Mouse (Mus musculus): ENCODE measurements around the gene Csf1. TPM values are rescaled to one million over a fixed set of nuclear protein-coding genes. Genes with fewer than 3 reads are reported as not detected.

Gene Csf1
- total RNA-seq, 2 experiments from 2014 or later, result 13.2 to 34.7 TPM

GRCm38 (mm10) chr3:107707239-107707638 is 53.0 kb downstream of the Csf1 start:
- DNase-seq (ENCODE audit: low spot score in 2 of 2), result no peak

- DNase-seq (ENCODE audit: low spot score in 2 of 2), result no peak
Observed at GRCm38 (mm10) chr3:107706164-107706563, 54.1 kb downstream of the Csf1 start.

GRCm38 (mm10) chr3:107704371-107704705 is 55.9 kb downstream of the Csf1 start:
- no peak for DNase-seq (ENCODE audit: low spot score in 2 of 2)

- peak in 1 of 2 experiments; percentile 28 for DNase-seq (ENCODE audit: low spot score in 2 of 2)
Observed at GRCm38 (mm10) chr3:107703675-107704370, 56.4 kb downstream of the Csf1 start.

- DNase-seq (ENCODE audit: low spot score in 2 of 2), result no peak
Observed at GRCm38 (mm10) chr3:107701767-107702394, 58.4 kb downstream of the Csf1 start.

- no peak for DNase-seq (ENCODE audit: low spot score in 2 of 2)
Observed at GRCm38 (mm10) chr3:107700625-107701024, 59.6 kb downstream of the Csf1 start.

- no peak for DNase-seq (ENCODE audit: low spot score in 2 of 2)
Observed at GRCm38 (mm10) chr3:107696910-107697309, 63.4 kb downstream of the Csf1 start.

GRCm38 (mm10) chr3:107695948-107696881 is 64.1 kb downstream of the Csf1 start, which contains the start of gene Ahcyl1:
Ahcyl1 (minus strand) TSS chr3:107696560.
- DNase-seq (ENCODE audit: low spot score in 2 of 2), result peak; percentile 98

GRCm38 (mm10) chr3:107695219-107695947 is 64.9 kb downstream of the Csf1 start:
- DNase-seq (ENCODE audit: low spot score in 2 of 2), result peak in 1 of 2 experiments; percentile 57

GRCm38 (mm10) chr3:107694256-107694900 is 65.9 kb downstream of the Csf1 start:
- DNase-seq (ENCODE audit: low spot score in 2 of 2), result no peak

Other genes starting within 250 kb of the Csf1 start
- 10 to 100 TPM in 1 of 2 experiments, 1 to 10 TPM in 1; 6.4 to 14.9 TPM for gene Slc6a17, start 242.5 kb downstream of the Csf1 start, total RNA-seq (2021)
- gene Ubl4b, start 205.4 kb downstream of the Csf1 start, total RNA-seq (2021), result not detected
- gene Alx3, start 165.4 kb downstream of the Csf1 start, total RNA-seq (2021), result not detected
- not detected for gene Gm10961, start 129.1 kb downstream of the Csf1 start, total RNA-seq (2021)
- gene Strip1, start 128.8 kb downstream of the Csf1 start, total RNA-seq (2021), result 10 to 100 TPM; 28.2 to 34.6 TPM
- 100 to 1,000 TPM; 252 to 308 TPM for gene Ahcyl1, start 63.9 kb downstream of the Csf1 start, total RNA-seq (2021)
- gene Eps8l3, start 116.8 kb upstream of the Csf1 start, total RNA-seq (2021), result not detected
- 10 to 100 TPM; 30.0 to 48.3 TPM for gene Gstm5, start 135.4 kb upstream of the Csf1 start, total RNA-seq (2021)
- 100 to 1,000 TPM; 143 to 179 TPM for gene Gstm7, start 171.3 kb upstream of the Csf1 start, total RNA-seq (2021)
- 1 to 10 TPM; 6.1 to 8.0 TPM for gene Gstm6, start 183.3 kb upstream of the Csf1 start, total RNA-seq (2021)
- under 1 TPM in 1 of 2 experiments, not detected in 1; 0.33 TPM for gene Gstm3, start 208.8 kb upstream of the Csf1 start, total RNA-seq (2021)
- 100 to 1,000 TPM; 211 to 280 TPM for gene Gstm2, start 226.0 kb upstream of the Csf1 start, total RNA-seq (2021)